Mouse (Mus musculus) liver, embryonic 16.5 days (tissue): ENCODE data around the gene Agfg1. TPM values are rescaled to one million over a fixed set of nuclear protein-coding genes. Genes with fewer than 3 reads are reported as not detected.

Experiments used
- ATAC-seq: fragments of 200-750 bp; cut with Nextera tagmentation; 2 replicates; pipeline ENCODE4 v1.8.0; 2017; ENCODE audit warnings: low read depth, mild to moderate bottlenecking, moderate number of reproducible peaks, moderate library complexity
- H3K27ac ChIP-seq: fragments of 300-500 bp; sonication (generic); 2 replicates; pipeline ENCODE4 v1.5.1; 2014; ENCODE audit warnings: mild to moderate bottlenecking, low read length
- H3K27me3 ChIP-seq: fragments of 300-500 bp; sonication (generic); 2 replicates; pipeline ENCODE4 v1.6.1; 2014; ENCODE audit warnings: low read depth, low read length, mixed read lengths; ENCODE audit not compliant: control insufficient read depth, insufficient read depth
- H3K36me3 ChIP-seq: fragments of 300-500 bp; sonication (generic); 2 replicates; pipeline ENCODE4 v1.6.1; 2014; ENCODE audit warnings: mild to moderate bottlenecking; ENCODE audit not compliant: control insufficient read depth, insufficient read depth
- H3K4me1 ChIP-seq: fragments of 300-500 bp; sonication (generic); 2 replicates; pipeline ENCODE4 v1.6.1; 2014; ENCODE audit warnings: low read depth, low read length, mixed read lengths; ENCODE audit not compliant: control insufficient read depth
- H3K4me2 ChIP-seq: fragments of 300-500 bp; sonication (generic); 2 replicates; pipeline ENCODE4 v1.6.1; 2014; ENCODE audit warnings: low read depth, low read length, mixed read lengths
- H3K4me3 ChIP-seq: fragments of 300-500 bp; sonication (generic); 2 replicates; pipeline ENCODE4 v1.5.1; 2014; ENCODE audit warnings: low read depth, mild to moderate bottlenecking, low read length
- H3K9ac ChIP-seq: fragments of 300-500 bp; sonication (generic); 2 replicates; pipeline ENCODE4 v1.6.1; 2014; ENCODE audit warnings: low read depth, low read length
- H3K9me3 ChIP-seq: fragments of 300-500 bp; sonication (generic); replicated peaks from 2 replicates; pipeline ENCODE4 v1.6.1; 2016; ENCODE audit warnings: low read length; ENCODE audit not compliant: control insufficient read depth
- WGBS: fragments of 180-500 bp; shearing (Covaris S2); extraction: QIAGEN DNeasy Blood & Tissue Kit; methylation state at CpG from one replicate; pipeline ENCODE4 v1.1.7; 2014; ENCODE audit not compliant: insufficient replicate concordance; 5-methylcytosine and 5-hydroxymethylcytosine counted together
- polyA plus RNA-seq: library from polyadenylated mRNA; unstranded; fragments of >200 nt; fragmentation: Nextera tagmentation; extraction: Ambion mirVana; gene quantifications from 2 replicates; pipeline ENCODE4 v1.2.1, GENCODE M21; 2015

The Agfg1 gene
- polyA plus RNA-seq, 1 experiment from 2014 or later: 44.7 TPM

- Histone ChIP-seq H3K36me3 (no peaks in the 10 kb centered on the region), H3K4me2 (no peak overlapping the region), H3K4me1 (peaks cover 56% of the 10 kb centered on the region), H3K9ac (peak overlapping the region; percentile 9), H3K27me3 (no peaks in the 10 kb centered on the region), H3K27ac (peak overlapping the region; percentile 36), H3K9me3 (no peaks in the 10 kb centered on the region), H3K4me3 (no peak overlapping the region)
- 49% methylated on average over 9 of the region's 9 CpGs for WGBS
- ATAC-seq: no peak
Observed at GRCm38 (mm10) chr1:82831547-82832240, 7.6 kb upstream of the Agfg1 start.

- Histone ChIP-seq H3K9me3 (no peaks in the 10 kb centered on the region), H3K4me1 (peaks cover 60% of the 10 kb centered on the region), H3K9ac (peak overlapping the region; percentile 14), H3K36me3 (no peaks in the 10 kb centered on the region), H3K27ac (peak overlapping the region; percentile 61), H3K4me3 (no peak overlapping the region), H3K4me2 (no peak overlapping the region), H3K27me3 (no peaks in the 10 kb centered on the region)
- WGBS: 76% methylated on average over 11 of the region's 11 CpGs
- no peak for ATAC-seq
Observed at GRCm38 (mm10) chr1:82832495-82833021, 6.7 kb upstream of the Agfg1 start.

- Histone ChIP-seq H3K4me3 (no peak overlapping the region), H3K36me3 (no peaks in the 10 kb centered on the region), H3K4me2 (no peak overlapping the region), H3K4me1 (peaks cover 68% of the 10 kb centered on the region), H3K27me3 (no peaks in the 10 kb centered on the region), H3K9me3 (no peaks in the 10 kb centered on the region), H3K27ac (peak overlapping the region; percentile 98), H3K9ac (no peak overlapping the region; the same call in 1 of the 2 replicates)
- WGBS: 84% methylated on average over 2 of the region's 2 CpGs
- no peak for ATAC-seq
Observed at GRCm38 (mm10) chr1:82833501-82833900, 5.8 kb upstream of the Agfg1 start.

DNA sequence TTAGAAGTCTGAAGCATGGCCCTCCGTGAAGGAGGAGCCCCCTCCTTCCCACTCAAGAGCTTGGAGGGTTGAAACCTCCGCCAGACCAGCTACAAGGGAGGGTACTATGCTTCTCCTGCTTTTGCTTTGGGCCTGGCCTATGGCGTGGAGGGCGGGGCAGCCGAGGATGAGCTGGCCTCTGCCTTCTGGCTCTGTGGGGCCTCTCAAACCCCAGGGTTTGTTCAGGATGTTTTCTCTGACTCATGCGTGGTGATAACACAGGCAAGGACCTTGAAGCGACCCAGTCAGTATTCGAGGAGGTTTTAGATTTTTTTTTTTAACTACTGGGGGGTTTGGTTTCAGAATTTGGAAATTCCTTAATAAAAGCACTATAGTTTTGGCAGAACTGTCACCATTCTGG is 4.7 kb upstream of the Agfg1 start:
- Histone ChIP-seq H3K36me3 (no peaks in the 10 kb centered on the region), H3K27ac (peak overlapping the region; percentile 98)
- WGBS: 11% methylated on average over 8 of the region's 8 CpGs

DNA sequence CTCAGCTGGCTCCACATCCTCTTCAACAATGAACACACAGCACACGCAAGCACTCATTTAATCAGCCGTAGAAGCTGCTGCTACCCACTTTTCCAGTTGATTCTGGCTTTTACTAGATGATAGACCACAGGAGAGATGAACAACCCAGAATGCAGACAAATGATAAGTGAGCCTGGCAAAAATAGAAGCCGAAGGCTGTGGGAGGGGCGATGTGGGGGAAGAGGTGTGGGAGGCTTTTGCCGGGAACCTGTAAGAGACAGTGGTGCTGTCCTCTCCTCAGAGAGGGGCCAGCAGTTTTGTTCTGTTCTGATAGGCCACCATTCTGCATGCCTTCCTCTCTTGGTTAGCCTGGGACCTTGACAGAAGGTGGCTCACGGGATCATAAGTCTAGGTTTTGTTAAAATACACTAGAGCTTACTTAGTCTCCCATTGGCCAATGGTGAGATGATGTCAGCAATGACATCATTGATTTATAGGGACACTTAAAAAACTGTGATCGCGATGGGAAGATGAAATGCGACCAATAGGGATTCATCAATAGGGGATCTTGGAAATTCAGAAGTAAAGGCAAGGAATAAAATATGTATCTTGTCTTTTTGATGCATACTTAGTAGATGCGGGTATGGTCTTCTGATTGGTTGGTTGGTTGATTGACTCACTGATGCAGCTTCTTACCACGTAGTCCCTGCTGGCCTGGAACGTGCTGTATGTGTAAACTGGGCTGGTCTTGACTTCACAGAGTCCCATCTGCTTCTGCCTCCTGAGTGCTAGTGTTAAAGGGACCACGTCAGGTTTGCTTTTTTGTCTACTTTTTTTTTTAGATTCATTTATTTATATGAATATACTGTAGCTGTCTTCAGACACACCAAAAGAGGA is 2.7 kb upstream of the Agfg1 start:
- peaks cover 78% of the 10 kb centered on the region for H3K4me1 ChIP-seq
- peak overlapping the region; percentile 62 for H3K4me2 ChIP-seq
- ATAC-seq: peak; percentile 59
- no peaks in the 10 kb centered on the region for H3K27me3 ChIP-seq
- peak overlapping the region; percentile 33 for H3K4me3 ChIP-seq
- whole genome bisulfite sequencing: 34% methylated on average over 13 of the region's 13 CpGs
- H3K9ac ChIP-seq: peak overlapping the region; percentile 63
- H3K9me3 ChIP-seq: no peaks in the 10 kb centered on the region
- no peaks in the 10 kb centered on the region for H3K36me3 ChIP-seq
- H3K27ac ChIP-seq: peak overlapping the region; percentile 98

More for the DNA sequence above, 4.7 kb upstream of the Agfg1 start:
- Histone ChIP-seq H3K4me3 (peak overlapping the region; percentile 35), H3K4me1 (peaks cover 71% of the 10 kb centered on the region), H3K27me3 (no peaks in the 10 kb centered on the region), H3K4me2 (peak overlapping the region; percentile 62), H3K9me3 (no peaks in the 10 kb centered on the region), H3K9ac (peak overlapping the region; percentile 73)
- ATAC-seq: peak; percentile 82

- 62% methylated on average over 6 of the region's 6 CpGs for WGBS
- Histone ChIP-seq H3K4me2 (no peak overlapping the region; the same call in 1 of the 2 replicates), H3K27me3 (no peaks in the 10 kb centered on the region), H3K4me3 (no peak overlapping the region), H3K4me1 (peaks cover 74% of the 10 kb centered on the region), H3K36me3 (peaks cover 5% of the 10 kb centered on the region; the same call in 1 of the 2 replicates), H3K27ac (peak overlapping the region; percentile 98), H3K9ac (peak overlapping the region; percentile 42), H3K9me3 (no peaks in the 10 kb centered on the region)
- ATAC-seq: no peak
Observed at GRCm38 (mm10) chr1:82837579-82837978, 1.7 kb upstream of the Agfg1 start.

DNA sequence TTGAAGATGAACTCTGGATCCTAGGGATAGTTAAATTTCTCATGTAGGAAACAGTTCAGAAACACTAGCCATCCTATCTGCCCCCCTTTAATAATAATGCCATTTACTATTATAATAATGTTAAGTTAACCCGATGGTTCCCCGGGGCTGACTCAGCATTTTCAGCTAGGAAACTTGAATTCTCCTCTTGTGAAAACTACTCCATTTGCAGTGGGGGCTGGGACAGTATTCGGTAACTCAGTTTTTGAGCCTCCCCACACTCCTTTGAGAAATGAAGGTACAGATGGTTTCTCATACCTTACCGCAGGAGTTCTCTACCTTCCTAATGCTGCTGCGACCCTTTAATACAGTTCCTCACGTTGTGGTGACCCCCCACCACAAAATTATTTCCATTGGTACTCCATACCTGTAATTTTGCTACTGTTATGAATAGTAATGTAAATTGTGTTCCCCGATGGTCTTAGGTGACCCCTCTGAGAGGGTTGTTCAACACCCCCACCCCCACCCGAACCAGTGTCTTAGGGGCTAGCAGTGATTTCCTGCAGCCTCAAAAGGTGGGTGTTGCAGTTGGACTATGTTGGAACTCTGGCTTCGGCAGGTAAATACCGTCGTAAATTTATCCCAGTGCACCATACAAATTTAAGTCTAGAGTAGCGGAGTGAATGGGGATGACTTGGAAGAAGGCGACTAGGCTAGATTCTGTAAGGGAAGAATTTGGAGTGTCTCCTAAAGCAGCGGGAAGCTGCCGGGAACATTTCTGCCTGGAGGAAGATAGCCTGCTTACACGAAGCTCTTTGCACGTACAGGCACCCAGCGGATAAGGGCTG is 601 bp upstream of the Agfg1 start:
- H3K9ac ChIP-seq: peak overlapping the region; percentile 99
- peak overlapping the region; percentile 98 for H3K4me3 ChIP-seq
- WGBS: 29% methylated on average over 18 of the region's 18 CpGs
- no peaks in the 10 kb centered on the region for H3K27me3 ChIP-seq
- ATAC-seq: no peak
- no peaks in the 10 kb centered on the region for H3K9me3 ChIP-seq
- H3K4me2 ChIP-seq: peak overlapping the region; percentile 82
- H3K36me3 ChIP-seq: peaks cover 11% of the 10 kb centered on the region; the same call in 1 of the 2 replicates
- peak overlapping the region; percentile 98 for H3K27ac ChIP-seq
- peaks cover 70% of the 10 kb centered on the region for H3K4me1 ChIP-seq

GRCm38 (mm10) chr1:82839614-82840421 is 535 bp downstream of the Agfg1 start:
- peak overlapping the region; percentile 98 for H3K4me3 ChIP-seq
- H3K9me3 ChIP-seq: no peaks in the 10 kb centered on the region
- peaks cover 63% of the 10 kb centered on the region for H3K4me1 ChIP-seq
- peak overlapping the region; percentile 66 for H3K4me2 ChIP-seq
- H3K27ac ChIP-seq: peak overlapping the region; percentile 98
- peaks cover 11% of the 10 kb centered on the region; the same call in 1 of the 2 replicates for H3K36me3 ChIP-seq
- ATAC-seq: peak; percentile 33
- peak overlapping the region; percentile 99 for H3K9ac ChIP-seq
- under 1% methylated on average over 79 of the region's 86 CpGs for WGBS
- H3K27me3 ChIP-seq: no peaks in the 10 kb centered on the region
